Mouse (Mus musculus) retina, postnatal 1 day (tissue): ENCODE results near the gene Inhbe.
A peak's percentile ranks its signal among the peaks of the same experiment; 100 is the strongest.

Experiments used
- DNase-seq: peaks from one replicate; pipeline ENCODE4 v3.0.0-alpha.2; 2012

Inhbe gene

DNA sequence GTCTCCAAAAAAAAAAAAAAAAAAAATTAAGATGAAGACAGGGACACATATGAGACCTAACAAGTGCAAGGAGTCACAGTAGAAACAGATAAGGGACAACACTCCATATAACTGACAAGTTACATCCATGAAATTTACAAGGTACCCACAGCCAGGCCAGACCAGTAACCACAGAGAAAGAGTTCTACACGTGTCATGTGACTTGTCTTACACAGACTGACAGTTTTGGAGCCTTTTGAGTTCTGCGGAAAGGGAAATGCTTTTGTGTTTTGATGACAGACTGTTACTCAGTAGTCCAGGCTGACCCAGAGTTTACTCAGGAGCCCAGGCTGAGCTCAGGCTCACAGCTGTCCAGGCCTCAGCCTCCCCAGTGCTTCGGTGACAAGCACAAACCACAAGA lies 11.2 kb downstream of the Inhbe start:
- no peak for DNase-seq

DNA sequence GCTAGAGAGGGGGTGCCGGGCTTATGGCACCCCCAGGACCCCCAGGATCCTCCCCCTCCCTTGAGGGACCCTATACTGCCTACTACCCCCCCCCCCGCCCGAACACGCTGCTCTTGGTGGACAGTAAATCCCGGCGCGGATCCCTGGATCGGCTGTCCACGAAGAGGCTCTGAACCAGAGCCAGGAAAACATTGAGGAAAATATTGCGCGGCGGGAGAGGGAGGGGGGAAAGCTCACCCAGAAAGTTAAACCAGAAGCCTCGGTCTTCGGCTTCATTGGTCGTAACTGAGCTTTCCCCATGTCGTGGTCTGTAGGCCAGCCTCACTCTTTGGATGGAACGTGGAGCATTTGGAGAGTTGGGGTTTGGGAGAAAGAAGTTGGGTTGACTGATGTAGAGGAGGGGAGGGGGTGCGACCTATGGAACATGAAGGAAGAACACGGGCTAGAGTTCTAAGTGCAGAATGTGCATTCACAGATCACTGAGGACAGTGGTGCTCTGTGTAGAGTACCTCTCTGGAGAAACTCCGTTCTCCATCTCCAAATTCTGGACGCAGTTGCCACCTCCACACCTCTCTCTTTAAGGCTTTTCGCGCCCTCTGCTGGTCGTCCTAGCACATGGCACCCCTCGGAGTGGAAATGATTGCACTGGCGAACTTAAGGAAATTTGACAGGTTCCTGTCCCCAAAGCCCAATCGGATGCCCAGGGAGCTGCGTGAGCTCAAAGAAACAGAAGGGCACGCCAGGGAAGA lies 12.1 kb downstream of the Inhbe start, which contains the start of gene Gli1:
Gene Gli1, minus strand, starts transcription at position 84 of the 749 bp plus-strand sequence.
- DNase-seq, result peak; percentile 94

DNA sequence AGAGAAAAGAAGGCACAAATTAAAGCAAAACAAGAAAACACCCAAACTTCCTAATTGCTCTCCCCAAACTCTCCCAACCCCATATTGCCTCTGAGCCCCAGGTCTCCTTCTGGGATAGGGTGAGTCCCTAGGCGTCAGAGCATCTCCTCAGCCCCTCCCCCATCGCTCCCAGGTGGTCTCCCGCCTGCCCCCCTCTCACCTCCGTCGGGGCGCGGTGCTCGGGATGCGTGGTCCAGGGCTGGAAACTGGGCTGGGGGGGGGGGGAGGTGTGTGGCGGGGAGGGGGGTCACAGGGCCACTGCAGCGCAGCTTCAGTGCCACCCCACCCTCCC lies 12.9 kb downstream of the Inhbe start:
- peak; percentile 65 for DNase-seq

DNA sequence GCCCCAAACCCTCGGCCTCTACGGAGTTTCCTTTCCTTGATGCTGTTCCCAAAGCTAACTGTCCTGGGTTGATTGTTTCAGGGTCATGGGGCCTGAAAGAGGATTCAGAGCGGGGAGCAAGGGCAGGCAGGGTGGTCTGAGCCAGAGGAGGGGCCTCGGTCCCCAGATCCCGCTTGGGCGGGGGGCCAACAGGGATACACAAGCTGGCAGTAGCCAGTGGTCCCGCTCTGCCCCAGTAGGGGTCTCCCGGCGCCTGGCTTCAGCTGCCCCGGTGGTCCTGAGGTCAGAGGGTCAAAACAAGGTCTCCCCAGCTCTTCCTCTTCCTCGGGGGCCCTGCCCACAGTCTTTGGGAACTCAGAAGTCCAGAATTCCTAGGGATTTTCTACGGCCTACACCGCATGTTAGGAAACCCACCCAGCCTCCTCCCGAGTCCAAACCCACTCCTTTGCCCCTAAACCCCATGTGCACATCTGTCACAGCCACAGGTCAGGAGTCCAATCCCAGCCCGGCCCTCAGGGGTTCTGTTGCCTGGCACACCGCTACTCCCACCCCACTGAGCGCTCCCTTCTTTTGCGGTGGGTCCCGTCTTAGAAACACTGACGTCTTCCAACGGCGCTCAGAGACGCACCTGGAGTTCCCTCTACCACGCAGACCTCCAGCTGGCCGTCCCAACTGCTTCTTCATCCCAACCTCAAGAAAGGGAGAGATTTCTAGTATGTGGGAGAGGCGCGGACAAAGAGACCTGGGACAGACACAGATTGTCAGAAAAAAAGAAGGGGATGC lies 13.4 kb downstream of the Inhbe start:
- peak; percentile 92 for DNase-seq

DNA sequence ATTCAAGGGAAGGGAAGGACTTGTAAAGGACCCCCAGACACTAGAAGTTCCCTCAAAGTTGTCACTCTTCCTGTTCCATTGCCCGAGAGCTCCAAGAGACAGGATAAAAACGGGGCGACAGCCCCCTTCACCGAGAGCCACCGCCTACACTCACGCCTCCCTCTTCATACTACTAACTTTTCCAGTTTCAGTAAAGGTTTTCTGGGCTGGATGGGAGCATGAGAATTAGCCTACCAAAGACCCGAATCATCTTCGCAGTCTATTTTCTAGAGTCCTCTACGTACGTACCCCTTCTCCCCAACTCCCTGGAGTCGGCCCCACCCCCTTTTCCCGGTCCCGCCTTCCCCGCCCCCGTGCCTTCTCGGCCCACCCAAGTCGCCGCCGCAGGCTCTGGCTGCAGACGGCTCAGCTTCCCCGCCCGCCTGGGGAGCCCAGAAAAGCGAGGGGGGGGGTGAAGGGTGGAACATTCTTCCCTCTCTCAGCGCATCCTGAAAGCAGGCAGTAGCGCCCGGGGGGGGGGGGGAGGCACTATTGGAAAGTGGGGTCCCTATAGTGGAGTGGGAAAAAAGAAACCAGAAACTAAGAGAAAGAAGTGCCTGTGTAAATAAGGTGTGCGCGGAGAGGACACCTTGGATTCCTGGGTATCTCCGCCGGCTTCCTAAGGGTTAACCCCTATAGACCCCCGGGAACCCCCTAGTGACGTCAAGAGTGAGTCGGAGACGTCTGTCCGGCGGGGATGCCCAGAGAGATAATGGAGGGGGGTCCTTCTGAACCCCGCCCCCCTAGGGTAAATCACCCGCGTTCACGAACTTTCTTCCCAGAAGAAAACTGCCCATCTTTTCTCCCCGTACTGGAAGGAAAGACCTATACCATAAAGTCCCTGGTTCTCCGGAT lies 14.3 kb downstream of the Inhbe start:
- DNase-seq, result peak; percentile 89

DNA sequence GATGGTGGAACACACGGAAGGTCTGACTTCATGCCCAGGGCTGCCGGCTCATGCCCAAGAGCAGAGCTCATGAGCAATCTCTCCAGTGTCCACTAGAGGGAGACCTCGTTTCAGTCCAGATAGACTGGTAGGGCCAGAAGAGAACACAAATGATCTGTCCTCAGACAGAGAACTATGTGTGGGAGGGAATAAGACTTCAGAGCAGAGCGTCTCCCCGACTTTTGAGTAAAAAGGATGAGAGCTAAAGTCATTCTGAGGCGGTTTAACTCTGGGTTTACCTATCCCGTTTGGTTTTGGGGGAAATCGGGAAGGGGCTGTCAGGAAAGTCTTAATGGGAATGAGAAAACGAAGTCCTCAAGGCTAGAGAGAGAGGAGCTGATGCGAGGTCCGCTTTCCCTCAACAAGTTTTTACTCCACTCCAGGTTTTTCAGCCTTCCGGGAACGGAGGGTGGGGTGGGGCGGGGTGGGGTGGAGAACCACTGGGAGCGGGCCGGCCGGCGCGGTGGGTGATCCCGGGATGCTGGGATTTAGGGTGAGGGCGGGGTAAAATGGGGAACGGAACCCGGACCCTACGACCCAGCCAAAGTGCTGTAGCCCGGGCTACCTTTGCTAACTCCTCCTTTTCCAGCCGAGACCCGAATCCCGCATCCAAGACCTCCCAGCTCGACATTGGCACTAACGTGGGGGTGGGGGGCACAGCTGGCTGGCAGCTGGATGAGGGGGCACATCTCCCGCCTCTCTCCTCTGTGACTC lies 15.1 kb downstream of the Inhbe start:
- peak; percentile 95 for DNase-seq

DNA sequence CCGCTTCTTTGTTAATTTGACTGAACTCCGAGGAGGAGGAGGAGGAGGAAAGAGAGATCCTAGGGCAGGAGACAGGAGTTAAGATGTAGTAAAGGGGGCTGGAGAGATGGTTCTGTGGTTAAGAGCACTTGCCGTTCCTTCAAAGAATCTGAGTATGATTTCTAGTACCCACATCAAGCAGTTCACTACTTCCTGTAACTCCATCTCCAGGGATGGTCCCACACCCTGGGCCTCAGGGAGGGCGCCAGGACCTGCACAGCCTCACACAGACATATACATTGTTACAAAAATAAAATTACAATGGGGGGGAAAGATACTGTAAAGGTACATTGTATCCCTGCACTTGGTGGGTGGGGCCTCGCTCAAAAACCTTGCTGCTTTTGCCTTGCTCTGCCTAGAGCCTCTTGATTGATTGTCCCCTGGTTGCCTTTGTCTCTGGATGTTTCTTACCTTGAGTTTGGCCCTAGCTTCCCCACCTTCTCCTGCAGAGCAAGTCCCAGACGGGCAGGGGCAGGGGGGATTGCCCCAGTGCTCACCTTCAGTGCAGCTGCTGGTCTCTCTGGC lies 16.6 kb downstream of the Inhbe start:
- DNase-seq, result no peak

DNA sequence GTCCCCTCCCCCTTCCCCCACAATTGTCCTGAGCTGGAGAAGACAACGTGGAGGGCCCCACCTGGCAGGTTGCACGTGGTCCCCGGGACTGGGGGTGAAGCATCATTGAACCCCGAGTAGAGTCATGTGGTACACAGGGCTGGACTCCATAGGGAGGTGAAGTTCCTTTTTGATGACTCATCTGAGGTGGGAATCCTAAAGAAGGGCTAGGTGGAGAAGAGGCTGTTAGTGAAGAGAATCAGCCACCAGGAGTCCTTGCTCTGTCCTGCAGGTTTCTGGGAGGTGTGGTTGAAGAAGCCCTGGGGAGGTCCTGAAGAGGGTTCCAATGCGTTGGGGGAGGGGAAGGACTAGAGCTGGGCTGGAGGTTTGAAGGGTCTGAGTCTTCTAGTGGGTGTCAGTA lies 17.3 kb downstream of the Inhbe start:
- DNase-seq, result no peak

DNA sequence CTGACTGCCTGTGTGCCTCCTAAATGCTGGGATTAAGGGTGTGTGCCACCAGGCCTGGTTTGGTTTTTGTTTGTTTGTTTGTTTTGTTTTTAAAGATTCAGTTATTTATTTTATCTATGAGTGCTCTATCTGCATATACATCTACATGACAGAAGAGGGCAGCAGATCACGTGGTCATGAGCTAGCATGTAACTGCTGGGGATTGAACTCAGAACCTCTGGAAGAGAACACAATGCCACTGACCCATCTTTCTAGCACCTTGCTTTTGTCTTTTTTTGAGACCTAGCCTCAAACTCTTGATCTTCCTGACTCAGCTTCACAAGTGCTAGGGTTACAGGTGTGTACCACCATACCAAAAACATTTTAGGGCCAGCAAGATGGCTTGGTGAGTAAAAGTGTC lies 18.9 kb downstream of the Inhbe start:
- no peak for DNase-seq

DNA sequence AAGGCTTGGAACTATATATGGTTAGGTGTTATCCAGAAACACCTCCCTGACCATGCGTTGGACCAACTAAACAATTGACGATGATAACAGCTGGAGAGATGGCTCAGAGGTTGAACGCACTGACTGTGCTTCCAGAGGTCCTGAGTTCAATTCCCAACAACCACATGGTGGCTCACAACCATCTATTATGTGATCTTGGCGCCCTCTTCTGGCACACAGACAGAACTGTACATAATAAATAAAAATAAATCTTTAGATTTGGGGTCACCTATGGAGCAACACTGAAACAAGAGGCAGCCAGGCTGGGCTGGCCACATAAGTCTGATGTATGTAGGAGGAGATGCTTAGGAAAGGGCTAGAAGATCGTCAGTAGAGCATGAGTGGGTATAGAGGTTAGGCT lies 21.1 kb downstream of the Inhbe start:
- peak; percentile 21 for DNase-seq

DNA sequence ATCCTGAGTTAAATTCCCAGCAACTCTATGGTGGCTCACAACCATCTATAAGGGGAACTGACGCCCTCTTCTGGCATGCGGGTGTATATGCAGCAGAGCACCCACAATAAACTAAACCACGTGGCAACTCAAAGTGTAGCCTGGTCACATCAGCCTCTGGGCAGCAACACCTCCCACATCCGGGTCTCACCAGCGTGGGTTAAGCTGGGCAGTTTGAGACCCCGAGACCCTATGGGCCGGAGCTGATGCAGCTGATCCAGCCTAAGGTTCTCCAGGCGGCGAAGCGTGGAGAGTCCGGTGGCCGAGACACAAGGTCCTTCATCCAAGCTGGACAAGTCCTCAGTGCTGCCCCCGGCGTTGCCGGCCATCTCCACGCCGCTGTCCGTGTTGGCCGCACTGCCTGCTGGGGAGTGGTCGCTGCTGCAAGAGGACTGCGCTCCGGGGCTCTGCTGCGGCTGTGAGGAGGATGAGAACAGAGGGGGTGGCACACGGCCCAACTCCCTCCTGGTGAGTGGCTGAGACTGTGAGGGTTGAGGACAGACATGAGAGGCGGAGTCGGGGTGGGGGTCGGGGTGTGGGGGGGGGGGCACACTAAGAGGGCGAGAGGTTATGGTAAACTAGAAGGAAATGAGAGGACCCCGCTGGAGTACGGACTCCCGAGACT lies 21.9 kb downstream of the Inhbe start:
- DNase-seq, result peak; percentile 37

DNA sequence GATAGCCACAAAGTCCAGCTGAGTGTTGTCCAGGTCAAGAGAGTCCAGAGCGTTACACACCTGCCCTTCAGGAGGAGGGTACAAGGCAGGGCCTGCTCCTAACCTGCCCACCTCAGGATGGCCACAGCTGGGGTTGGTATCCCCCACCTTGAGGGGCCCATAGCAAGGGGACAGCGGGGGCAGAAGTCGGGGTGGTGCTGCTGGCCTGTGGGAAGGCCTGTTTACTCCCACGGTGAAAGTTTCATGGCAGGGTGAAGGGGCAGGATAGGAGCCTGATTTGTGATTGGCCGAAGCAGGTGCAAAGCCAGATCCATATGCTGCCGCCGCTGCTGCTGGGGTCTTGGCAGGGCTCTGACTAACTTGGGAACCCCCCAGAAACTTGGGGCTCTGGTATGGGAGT lies 24.0 kb downstream of the Inhbe start:
- no peak for DNase-seq

DNA sequence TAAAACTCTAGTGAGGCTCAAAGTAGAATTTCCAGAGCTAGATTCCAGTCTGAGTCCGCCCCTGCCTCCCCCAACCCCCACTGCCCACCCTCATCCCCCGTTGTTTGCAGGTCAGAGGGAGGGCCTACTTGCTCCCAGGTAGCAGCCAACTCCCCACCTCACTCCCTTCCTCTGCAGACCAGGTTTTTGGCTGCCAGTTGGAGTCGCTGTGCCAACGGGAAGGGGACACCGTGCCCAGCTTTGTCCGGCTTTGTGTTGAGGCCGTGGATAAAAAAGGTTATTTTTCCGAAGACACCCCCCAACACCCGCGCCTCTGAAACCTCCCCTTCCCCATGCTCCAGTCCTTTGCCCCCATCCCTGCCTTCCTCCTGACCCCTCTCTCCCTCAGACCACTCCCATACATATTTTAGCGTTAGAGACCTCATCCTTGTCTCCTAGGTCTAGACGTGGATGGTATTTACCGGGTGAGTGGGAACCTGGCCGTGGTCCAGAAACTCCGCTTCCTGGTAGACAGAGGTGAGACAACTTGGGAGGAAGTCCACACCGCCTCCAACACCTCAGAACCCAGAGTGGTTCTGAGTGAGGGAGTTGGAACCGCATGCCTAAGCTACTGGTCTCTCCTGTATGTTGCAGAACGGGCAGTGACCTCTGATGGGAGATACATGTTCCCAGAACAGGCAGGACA lies 26.6 kb downstream of the Inhbe start:
- peak; percentile 19 for DNase-seq

DNA sequence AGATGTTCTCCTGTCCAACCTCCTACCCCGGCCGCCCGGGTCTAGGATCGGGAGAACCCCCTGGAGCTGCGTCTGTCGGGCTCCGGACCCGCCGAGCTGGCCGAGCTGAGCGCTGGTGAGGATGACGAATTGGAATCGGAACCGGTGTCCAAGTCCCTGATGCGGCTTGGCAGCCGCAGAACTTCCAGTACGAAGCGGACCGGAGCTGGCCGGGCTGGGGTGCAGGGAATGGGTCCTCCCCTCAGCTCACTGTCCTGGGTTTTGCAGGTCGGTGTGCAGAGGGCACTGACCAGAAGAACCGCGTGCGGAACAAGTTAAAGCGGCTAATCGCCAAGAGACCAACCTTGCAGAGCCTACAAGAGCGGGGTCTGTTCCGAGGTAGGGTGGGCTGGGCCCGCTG lies 27.4 kb downstream of the Inhbe start:
- no peak for DNase-seq

DNA sequence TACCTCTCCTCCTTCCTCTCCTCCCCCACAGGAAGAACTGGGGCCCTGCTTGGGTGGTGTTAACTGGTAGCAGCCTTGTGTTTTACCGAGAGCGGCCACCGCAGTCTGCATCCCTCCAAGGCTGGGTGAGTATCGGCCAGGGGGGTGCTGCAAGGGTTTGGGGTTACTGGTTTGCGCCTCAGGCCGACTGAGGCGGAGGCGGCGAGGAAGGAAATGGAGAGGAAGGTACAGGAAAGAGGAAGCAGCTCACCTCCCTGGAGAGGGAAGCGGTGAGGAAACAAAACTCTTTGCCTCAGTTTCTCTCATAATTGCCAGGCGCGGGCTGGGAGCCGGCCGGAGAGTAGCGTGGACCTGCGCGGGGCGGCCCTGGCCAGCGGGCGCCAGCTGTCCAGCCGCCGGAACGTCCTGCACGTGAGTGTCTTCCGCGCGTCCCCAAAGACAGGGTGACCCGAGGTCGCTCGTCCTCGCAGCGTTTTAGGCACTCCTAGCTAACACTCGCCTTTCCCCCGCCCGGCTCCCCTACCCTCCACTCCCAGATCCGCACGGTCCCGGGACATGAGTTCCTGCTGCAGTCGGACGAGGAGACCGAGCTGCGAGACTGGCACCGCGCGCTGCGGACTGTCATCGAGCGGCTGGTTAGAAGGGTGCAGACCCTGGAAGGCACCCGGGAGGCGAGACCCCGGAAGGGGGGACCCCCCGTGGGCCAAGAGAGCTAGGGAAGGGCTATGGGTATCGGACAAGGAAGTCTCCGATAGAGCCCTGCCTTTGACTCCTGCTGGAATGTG lies 28.0 kb downstream of the Inhbe start:
- DNase-seq, result peak; percentile 40

DNA sequence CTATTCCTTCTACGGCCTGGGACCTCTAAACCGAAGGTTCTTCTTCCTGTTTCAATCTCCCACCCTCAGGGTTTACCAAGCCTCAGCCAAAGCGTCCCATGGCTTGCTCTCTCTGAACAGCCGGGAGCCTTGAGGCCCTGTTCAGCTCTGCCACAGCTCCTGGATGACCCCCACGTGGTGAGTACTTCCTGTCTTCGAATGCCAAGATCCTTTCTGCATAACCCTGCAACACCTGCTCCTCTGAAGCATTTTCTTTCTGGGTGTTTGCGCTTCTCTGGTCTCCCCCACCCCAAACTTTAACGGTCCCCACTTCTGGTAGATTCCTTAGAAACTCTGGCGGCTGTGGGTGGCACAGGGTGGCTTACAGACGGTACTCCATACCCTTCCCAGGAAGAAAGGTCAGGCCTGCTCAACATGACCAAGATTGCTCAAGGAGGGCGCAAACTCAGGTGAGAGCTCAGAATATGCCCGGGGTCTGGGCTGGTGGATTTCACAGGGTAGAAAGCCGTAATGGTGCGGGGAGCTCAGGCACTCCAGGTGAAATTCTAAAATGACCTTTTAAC lies 28.7 kb downstream of the Inhbe start:
- DNase-seq, result no peak

DNA sequence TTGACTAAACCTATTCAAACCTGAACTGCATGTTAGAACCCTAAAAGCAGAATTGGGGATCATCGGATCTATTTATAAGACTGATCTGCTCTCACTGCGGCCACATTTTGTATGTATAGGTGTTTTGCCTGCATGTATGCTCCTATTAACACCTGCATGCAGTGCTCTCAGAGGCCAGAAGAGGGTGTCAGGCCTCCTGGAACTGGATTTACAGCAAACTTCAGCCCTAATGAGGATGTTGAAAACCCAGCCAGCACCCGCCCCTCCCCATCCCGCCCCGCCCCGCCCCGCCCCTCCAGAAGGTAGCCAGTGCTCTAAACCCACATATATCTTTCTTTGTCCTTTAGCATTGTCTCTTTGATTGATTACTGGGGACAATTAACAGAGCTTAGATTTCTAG lies 29.7 kb downstream of the Inhbe start:
- DNase-seq, result peak; percentile 71

DNA sequence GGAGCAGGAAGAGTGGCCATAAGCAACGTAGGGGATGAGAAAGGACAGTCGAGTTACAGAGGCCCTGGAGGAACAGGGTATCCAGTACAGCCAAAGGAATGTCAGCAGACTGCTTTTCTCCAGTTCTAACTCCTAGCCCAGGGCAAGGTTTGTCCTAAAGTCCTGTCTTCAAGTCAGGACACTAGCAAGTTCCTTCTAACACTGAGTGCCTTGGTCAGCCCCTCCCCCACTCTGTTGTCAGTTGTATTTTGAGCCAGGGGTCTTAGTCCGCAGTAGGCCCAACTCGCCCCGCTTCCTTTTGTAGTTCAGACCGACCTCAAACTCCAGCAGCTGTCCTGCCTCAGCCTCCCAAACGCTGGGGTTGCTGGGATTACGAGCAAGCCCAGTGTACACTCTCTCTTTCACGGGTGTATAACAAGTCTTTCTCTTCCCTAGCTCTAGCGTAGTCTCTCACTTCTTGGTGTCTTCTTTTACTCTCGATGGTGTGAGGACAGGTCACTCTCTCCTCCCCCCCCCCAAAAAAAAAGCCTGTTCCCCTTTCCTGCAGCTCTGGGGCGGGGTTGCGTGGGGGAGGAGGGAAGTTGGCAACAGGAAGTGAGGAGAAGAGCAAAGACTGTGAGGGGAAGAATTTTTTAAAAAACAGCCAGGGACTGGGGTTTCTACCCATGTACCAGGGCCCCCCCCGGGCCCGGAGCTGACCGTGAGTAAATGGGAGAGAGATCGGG lies 30.9 kb downstream of the Inhbe start:
- DNase-seq, result no peak

DNA sequence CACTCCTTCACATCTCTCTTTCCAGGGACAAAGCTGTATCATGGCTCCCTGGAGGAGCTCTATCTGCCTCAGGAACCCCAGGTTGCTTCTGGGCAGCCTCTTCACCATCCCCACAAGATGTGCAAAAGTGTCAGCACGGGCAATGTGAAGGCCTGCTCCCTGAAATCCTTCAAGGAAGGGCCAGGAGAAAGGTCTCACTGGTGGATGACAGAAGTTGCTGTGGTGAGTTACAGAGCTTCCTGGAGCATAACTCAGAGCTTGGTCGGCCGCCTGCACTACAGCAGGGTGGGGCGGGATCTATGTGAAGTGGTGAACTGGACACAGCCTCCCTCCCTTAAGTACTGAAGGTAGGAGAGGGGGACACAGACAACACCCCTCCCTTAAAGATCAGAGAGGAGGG lies 31.5 kb downstream of the Inhbe start:
- no peak for DNase-seq
